Mouse (Mus musculus): ENCODE measurements around the gene Nacc2.

- TF ChIP-seq CTCF (IDR thresholded peaks at IDR 0.05): peak; percentile 88
- 0 out of 2 replicates have a peak, but pooled peaks have one; percentile 41 for TF ChIP-seq EP300 (IDR thresholded peaks at IDR 0.05; ENCODE audit: insufficient read depth, low read depth, low read length)
- no peak for TF ChIP-seq POLR2A (IDR thresholded peaks at IDR 0.05; ENCODE audit: insufficient read depth, low read depth, low read length)
Measured at GRCm38 (mm10) chr2:26141893-26142635, 19.0 kb upstream of the Nacc2 start.
